Mouse (Mus musculus) hindbrain, postnatal 0 days (tissue): ENCODE results near the gene Fkbp3. TPM values are rescaled to one million over a fixed set of nuclear protein-coding genes. Genes with fewer than 3 reads are reported as not detected.
A peak's percentile ranks its signal among the peaks of the same experiment; 100 is the strongest.

Experiments
- ATAC-seq: fragments of 200-750 bp; cut with Nextera tagmentation; 2 replicates; pipeline ENCODE4 v1.8.0; 2017; ENCODE audit warnings: mild to moderate bottlenecking, moderate TSS enrichment, moderate library complexity
- DNase-seq: peaks from one replicate; pipeline ENCODE4 v3.0.0-alpha.2; 2015; ENCODE audit warnings: low spot score
- H3K27ac ChIP-seq: fragments of 300-500 bp; sonication (generic); 2 replicates; pipeline ENCODE4 v1.5.1; 2014; ENCODE audit warnings: mild to moderate bottlenecking
- H3K27me3 ChIP-seq: fragments of 300-500 bp; sonication (generic); 2 replicates; pipeline ENCODE4 v1.6.1; 2014; ENCODE audit warnings: low read length, mixed read lengths; ENCODE audit not compliant: insufficient read depth
- H3K36me3 ChIP-seq: fragments of 300-500 bp; sonication (generic); 2 replicates; pipeline ENCODE4 v1.6.1; 2014; ENCODE audit warnings: low read length, mixed read lengths; ENCODE audit not compliant: insufficient read depth
- H3K4me1 ChIP-seq: fragments of 300-500 bp; sonication (generic); 2 replicates; pipeline ENCODE4 v1.6.1; 2014; ENCODE audit warnings: antibody characterized with exemption, low read length, mixed read lengths; ENCODE audit not compliant: insufficient read depth
- H3K4me2 ChIP-seq: fragments of 300-500 bp; sonication (generic); 2 replicates; pipeline ENCODE4 v1.6.1; 2014; ENCODE audit warnings: low read depth, mild to moderate bottlenecking, low read length, moderate library complexity, mixed read lengths
- H3K4me3 ChIP-seq: fragments of 300-500 bp; sonication (generic); 2 replicates; pipeline ENCODE4 v1.5.1; 2014; ENCODE audit warnings: low read length
- H3K9ac ChIP-seq: fragments of 300-500 bp; sonication (generic); replicated peaks from 2 replicates; pipeline ENCODE4 v1.6.1; 2014; ENCODE audit warnings: mild to moderate bottlenecking, low read length, moderate library complexity, mixed read lengths
- H3K9me3 ChIP-seq: fragments of 300-500 bp; sonication (generic); 2 replicates; pipeline ENCODE4 v1.6.1; 2016; ENCODE audit warnings: low read length, mixed read lengths
- CTCF ChIP-seq: IDR thresholded peaks from 2 replicates; pipeline ENCODE4 v1.5.1; 2016; ENCODE audit warnings: antibody characterized with exemption, control low read depth, low read depth
- WGBS: fragments of 180-500 bp; shearing (Covaris S2); extraction: QIAGEN DNeasy Blood & Tissue Kit; methylation state at CpG from one replicate; pipeline ENCODE4 v1.1.7; 2014; 5-methylcytosine and 5-hydroxymethylcytosine counted together
- polyA plus RNA-seq: library from polyadenylated mRNA; unstranded; fragments of >200 nt; fragmentation: Nextera tagmentation; extraction: Ambion mirVana; gene quantifications from 2 replicates; pipeline ENCODE4 v1.2.1, GENCODE M21; 2015
- total RNA-seq: library from RNA; depleted of rRNA; stranded (reverse); fragments of >200 nt; gene quantifications from 2 replicates; pipeline ENCODE4 v1.2.3, GENCODE M21; 2014

Fkbp3 gene
- total and polyA plus RNA-seq, 2 experiments from 2014 or later = 121 to 513 TPM

DNA sequence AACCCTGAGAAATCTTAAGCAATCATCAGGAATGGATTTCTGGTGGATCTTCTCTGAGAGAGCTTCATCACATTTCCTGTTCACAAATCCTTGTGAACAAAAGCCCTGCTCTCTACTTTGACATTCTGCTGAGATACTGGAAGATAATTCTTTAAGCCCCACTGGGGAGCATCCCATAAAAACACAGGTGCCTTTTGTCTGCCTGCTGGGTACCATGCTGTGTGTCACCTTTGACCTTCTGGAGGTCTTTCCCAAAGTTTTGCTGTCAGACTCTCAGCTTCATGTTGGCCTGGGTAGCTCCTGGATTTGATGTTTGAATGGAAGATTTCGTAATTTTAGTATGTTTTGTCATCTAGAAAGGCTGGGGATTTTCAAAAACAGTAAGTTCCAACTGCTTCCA, 34.9 kb upstream of the Fkbp3 start:
- 74% methylated on average over 1 of the region's 1 CpGs for WGBS

GRCm38 (mm10) chr12:65076906-65077305, 3.1 kb upstream of the Fkbp3 start:
- DNase-seq (no peak), ATAC-seq (no peak)
- Histone ChIP-seq H3K36me3 (no peaks in the 10 kb centered on the region), H3K9ac (no peak overlapping the region; the same call in 1 of the 2 replicates), H3K4me2 (peak overlapping the region; percentile 88), H3K4me3 (peak overlapping the region; percentile 90; the same call in 1 of the 2 replicates), H3K4me1 (peaks cover 14% of the 10 kb centered on the region), H3K27me3 (no peaks in the 10 kb centered on the region), H3K9me3 (no peaks in the 10 kb centered on the region), H3K27ac (no peak overlapping the region)
- no peak for TF ChIP-seq CTCF
- WGBS = 79% methylated on average over 9 of the region's 9 CpGs

More for the DNA sequence above, 34.9 kb upstream of the Fkbp3 start:
- Histone ChIP-seq H3K36me3 (peaks cover 16% of the 10 kb centered on the region; the same call in 1 of the 2 replicates), H3K9ac (no peak overlapping the region), H3K4me1 (no peaks in the 10 kb centered on the region), H3K9me3 (no peaks in the 10 kb centered on the region), H3K4me3 (no peak overlapping the region), H3K27ac (no peak overlapping the region), H3K27me3 (no peaks in the 10 kb centered on the region), H3K4me2 (no peak overlapping the region)
- no peak for ATAC-seq
- DNase-seq = no peak
- TF ChIP-seq CTCF = no peak

DNA sequence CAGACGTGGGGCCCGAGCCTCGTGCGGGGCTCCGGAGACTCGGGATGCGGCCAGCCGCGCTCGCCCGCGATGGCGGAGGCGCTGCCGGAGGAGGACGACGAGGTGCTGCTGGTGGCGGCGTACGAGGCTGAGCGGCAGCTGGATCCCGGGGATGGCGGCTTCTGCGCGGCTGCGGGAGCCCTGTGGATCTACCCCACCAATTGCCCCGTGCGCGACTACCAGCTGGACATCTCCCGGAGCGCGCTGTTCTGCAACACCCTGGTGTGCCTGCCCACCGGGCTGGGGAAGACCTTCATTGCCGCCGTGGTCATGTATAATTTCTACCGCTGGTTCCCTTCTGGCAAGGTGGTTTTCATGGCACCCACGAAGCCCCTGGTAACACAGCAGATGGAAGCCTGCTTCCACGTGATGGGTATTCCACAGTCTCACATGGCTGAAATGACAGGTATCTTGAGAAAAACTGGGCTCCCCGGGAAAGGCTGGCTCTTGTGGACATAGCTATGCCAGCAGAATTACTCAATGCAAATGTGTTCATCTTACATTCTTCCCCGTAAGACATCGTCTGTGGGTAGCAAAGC, 2.0 kb upstream of the Fkbp3 start:
- H3K9me3 ChIP-seq = no peaks in the 10 kb centered on the region
- TF ChIP-seq CTCF = no peak
- H3K27ac ChIP-seq = peak overlapping the region; percentile 84
- no peaks in the 10 kb centered on the region for H3K27me3 ChIP-seq
- peak overlapping the region; percentile 84 for H3K9ac ChIP-seq
- ATAC-seq (peak; percentile 1; the same call in 1 of the 2 replicates), DNase-seq (peak; percentile 43)
- H3K4me3 ChIP-seq = peak overlapping the region; percentile 90
- H3K36me3 ChIP-seq = no peaks in the 10 kb centered on the region
- peak overlapping the region; percentile 88 for H3K4me2 ChIP-seq
- WGBS = under 1% methylated on average over 41 of the region's 41 CpGs
- peaks cover 14% of the 10 kb centered on the region for H3K4me1 ChIP-seq

GRCm38 (mm10) chr12:65075085-65075732, 1.4 kb upstream of the Fkbp3 start, which contains the start of gene Fancm:
Fancm (plus strand) TSS chr12:65075603.
- ATAC-seq (peak; percentile 60), DNase-seq (peak; percentile 97)
- Histone ChIP-seq H3K4me3 (peak within 1 kb of the TSS; percentile 90), H3K4me2 (peak within 1 kb of the TSS; percentile 88), H3K36me3 (no peaks in the 10 kb centered on the region), H3K9me3 (no peaks in the 10 kb centered on the region), H3K27ac (peak within 1 kb of the TSS; percentile 84), H3K27me3 (no peaks in the 10 kb centered on the region), H3K4me1 (peaks cover 14% of the 10 kb centered on the region), H3K9ac (peak within 1 kb of the TSS; percentile 84)
- 2% methylated on average over 39 of the region's 39 CpGs for WGBS
- no peak for TF ChIP-seq CTCF

GRCm38 (mm10) chr12:65074651-65075050, 844 bp upstream of the Fkbp3 start:
- H3K9me3 ChIP-seq = no peaks in the 10 kb centered on the region
- DNase-seq = no peak
- H3K4me2 ChIP-seq = peak overlapping the region; percentile 88
- no peak overlapping the region for H3K9ac ChIP-seq
- peak overlapping the region; percentile 90 for H3K4me3 ChIP-seq
- TF ChIP-seq CTCF = no peak
- WGBS = 40% methylated on average over 7 of the region's 7 CpGs
- peak overlapping the region; percentile 84; the same call in 1 of the 2 replicates for H3K27ac ChIP-seq
- H3K27me3 ChIP-seq = no peaks in the 10 kb centered on the region
- no peaks in the 10 kb centered on the region for H3K36me3 ChIP-seq
- H3K4me1 ChIP-seq = peaks cover 14% of the 10 kb centered on the region
- no peak for ATAC-seq

DNA sequence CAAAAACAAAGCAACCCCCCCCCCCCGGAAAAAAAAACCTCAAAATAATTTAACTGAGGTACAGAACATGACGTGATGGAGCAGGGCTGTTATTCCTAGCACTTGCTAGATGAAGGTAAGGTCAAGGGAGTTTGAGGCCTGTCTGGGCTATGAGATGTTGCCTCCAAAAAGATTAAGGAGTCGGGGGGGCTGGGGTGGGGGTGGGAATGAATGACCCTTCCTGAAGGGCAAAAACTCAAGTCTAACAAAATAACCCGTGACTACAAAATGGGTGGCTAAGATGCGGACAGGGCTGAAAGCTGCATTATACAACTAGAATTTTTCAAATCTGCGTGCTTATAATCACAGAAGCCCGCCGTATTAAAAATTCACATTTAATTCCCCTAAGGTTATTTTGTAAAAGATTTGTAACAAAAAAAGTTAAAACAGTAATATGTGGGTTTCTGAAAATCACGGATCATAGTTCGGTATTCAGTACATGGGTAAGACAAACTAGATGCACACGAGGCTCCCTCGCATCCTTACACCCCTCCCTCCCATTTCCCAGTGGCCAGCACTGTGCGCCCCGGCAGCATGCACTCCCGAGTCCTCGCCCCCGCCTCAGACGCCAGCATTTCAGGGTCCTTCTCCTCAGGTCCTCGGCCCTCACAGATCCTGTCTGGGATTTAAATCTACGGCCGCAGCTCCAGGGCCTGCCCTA, 746 bp downstream of the Fkbp3 start:
- Histone ChIP-seq H3K4me3 (peak overlapping the region; percentile 90), H3K9ac (peak overlapping the region; percentile 92), H3K27me3 (no peaks in the 10 kb centered on the region), H3K9me3 (no peaks in the 10 kb centered on the region), H3K4me1 (peaks cover 14% of the 10 kb centered on the region), H3K4me2 (peak overlapping the region; percentile 88), H3K27ac (peak overlapping the region; percentile 97), H3K36me3 (peaks cover 8% of the 10 kb centered on the region)
- DNase-seq = no peak
- ATAC-seq = peak; percentile 62
- TF ChIP-seq CTCF = no peak
- WGBS = 3% methylated on average over 21 of the region's 21 CpGs
